Mouse (Mus musculus): ENCODE data around the gene Capn3.

Capn3 gene

GRCm38 (mm10) chr2:120455719-120456118 lies at the start of gene Capn3:
TSS of gene Capn3 (plus strand) at chr2:120456019.
- in situ Hi-C loops (cut with MboI; ENCODE audit: low sequenced_read_pairs) = no loop called here

- in situ Hi-C loops (cut with MboI; ENCODE audit: low sequenced_read_pairs) = no loop called here
These were observed 44.7 kb upstream of the Capn3 start for GRCm38 (mm10) chr2:120411096-120411628.

- in situ Hi-C loops (cut with MboI; ENCODE audit: low sequenced_read_pairs) = no loop called here
These were observed 41.7 kb upstream of the Capn3 start for GRCm38 (mm10) chr2:120414113-120414512.

GRCm38 (mm10) chr2:120414738-120415414 lies 40.9 kb upstream of the Capn3 start:
- in situ Hi-C loops (cut with MboI; ENCODE audit: low sequenced_read_pairs) = no loop called here

GRCm38 (mm10) chr2:120424386-120424785 lies 31.4 kb upstream of the Capn3 start:
- in situ Hi-C loops (cut with MboI; ENCODE audit: low sequenced_read_pairs) = no loop called here

GRCm38 (mm10) chr2:120444486-120444885 lies 11.3 kb upstream of the Capn3 start:
- in situ Hi-C loops (cut with MboI; ENCODE audit: low sequenced_read_pairs) = no loop called here

GRCm38 (mm10) chr2:120446373-120446772 lies 9.4 kb upstream of the Capn3 start:
- in situ Hi-C loops (cut with MboI; ENCODE audit: low sequenced_read_pairs) = no loop called here

GRCm38 (mm10) chr2:120447306-120447705 lies 8.5 kb upstream of the Capn3 start:
- in situ Hi-C loops (cut with MboI; ENCODE audit: low sequenced_read_pairs) = no loop called here

- in situ Hi-C loops (cut with MboI; ENCODE audit: low sequenced_read_pairs) = no loop called here
These were observed 5.1 kb upstream of the Capn3 start for GRCm38 (mm10) chr2:120450724-120451123.

- in situ Hi-C loops (cut with MboI; ENCODE audit: low sequenced_read_pairs) = no loop called here
These were observed 3.2 kb upstream of the Capn3 start for GRCm38 (mm10) chr2:120452600-120452999.

- in situ Hi-C loops (cut with MboI; ENCODE audit: low sequenced_read_pairs) = no loop called here
These were observed 832 bp upstream of the Capn3 start for GRCm38 (mm10) chr2:120454987-120455386.

- in situ Hi-C loops (cut with MboI; ENCODE audit: low sequenced_read_pairs) = no loop called here
These were observed 4.4 kb downstream of the Capn3 start for GRCm38 (mm10) chr2:120460216-120460615.

GRCm38 (mm10) chr2:120463328-120463727 lies 7.5 kb downstream of the Capn3 start:
- in situ Hi-C loops (cut with MboI; ENCODE audit: low sequenced_read_pairs) = no loop called here

GRCm38 (mm10) chr2:120464091-120464490 lies 8.3 kb downstream of the Capn3 start:
- in situ Hi-C loops (cut with MboI; ENCODE audit: low sequenced_read_pairs) = no loop called here

- in situ Hi-C loops (cut with MboI; ENCODE audit: low sequenced_read_pairs) = no loop called here
These were observed 9.0 kb downstream of the Capn3 start for GRCm38 (mm10) chr2:120464732-120465396.

- in situ Hi-C loops (cut with MboI; ENCODE audit: low sequenced_read_pairs) = no loop called here
These were observed 9.6 kb downstream of the Capn3 start for GRCm38 (mm10) chr2:120465397-120465785.

- in situ Hi-C loops (cut with MboI; ENCODE audit: low sequenced_read_pairs) = no loop called here
These were observed 12.2 kb downstream of the Capn3 start for GRCm38 (mm10) chr2:120468011-120468410.

- in situ Hi-C loops (cut with MboI; ENCODE audit: low sequenced_read_pairs) = no loop called here
These were observed 13.4 kb downstream of the Capn3 start for GRCm38 (mm10) chr2:120469220-120469619.

- in situ Hi-C loops (cut with MboI; ENCODE audit: low sequenced_read_pairs) = no loop called here
These were observed 13.9 kb downstream of the Capn3 start for GRCm38 (mm10) chr2:120469715-120470114.

GRCm38 (mm10) chr2:120470856-120471255 lies 15.0 kb downstream of the Capn3 start:
- in situ Hi-C loops (cut with MboI; ENCODE audit: low sequenced_read_pairs) = no loop called here

GRCm38 (mm10) chr2:120476277-120477087 lies 20.7 kb downstream of the Capn3 start:
- in situ Hi-C loops (cut with MboI; ENCODE audit: low sequenced_read_pairs) = loop anchor here (25.0 kb wide), 1 partner anchor 386 kb away; the partner anchor contains the start of genes Cdan1 and Ttbk2
